Mouse (Mus musculus) left cerebral cortex, postnatal 36 days (tissue): ENCODE results near the gene Arhgap17. TPM values are rescaled to one million over a fixed set of nuclear protein-coding genes. Genes with fewer than 3 reads are reported as not detected.

ENCODE experiments used
- DNase-seq, 2 experiments: peaks; one replicate each; pipeline ENCODE4 v3.0.0; 2021 to 2022; ENCODE audit warnings: low spot score in 2 of 2, mixed read lengths in 1 of 2
- intact Hi-C: fragments of 180-260 bp; cut with DNase I; formaldehyde crosslinking; loops from one replicate; pipeline ENCODE4 v1.15.1; 2025
- total RNA-seq, 2 experiments: library from RNA; stranded (reverse); gene quantifications; 2 replicates each; pipeline ENCODE4 v1.2.3; 2021

Gene Arhgap17
- total RNA-seq: 10 to 100 TPM; 11.6 to 18.0 TPM

- DNase-seq: peak; percentile 93 to 94
- intact Hi-C loops: loop anchor here (5.0 kb wide), 1 partner anchor 43 kb away; no protein-coding TSS in a partner anchor
Observed at GRCm38 (mm10) chr7:123369759-123370481, at the start of gene Arhgap17, which contains the start of gene Lcmt1. Gene Arhgap17 (minus strand): TSS chr7:123369915. Gene Lcmt1 (plus strand): TSS chr7:123369784.

DNA sequence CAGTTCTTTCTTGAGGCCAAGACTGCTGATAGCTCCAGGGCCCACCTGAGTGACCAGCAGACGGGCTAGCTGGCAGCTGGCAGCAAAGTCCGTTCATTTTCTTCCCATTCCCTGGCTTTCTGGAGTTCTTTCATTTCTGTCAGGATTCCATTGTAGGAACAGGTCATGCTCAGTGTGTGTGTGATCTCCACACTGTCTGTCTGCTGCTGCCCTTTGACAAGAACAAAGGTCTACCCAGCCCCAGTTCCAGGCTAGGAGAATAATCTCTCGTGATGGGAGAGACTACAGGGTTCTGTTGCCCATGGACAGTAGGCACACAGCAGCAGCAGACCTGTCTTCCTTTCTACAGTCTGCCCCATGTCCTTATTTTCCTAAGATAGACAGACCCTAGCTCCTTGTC is 47.9 kb upstream of the Arhgap17 start:
- intact Hi-C loops: no loop called here
- no peak for DNase-seq

GRCm38 (mm10) chr7:123416803-123417202 is 47.1 kb upstream of the Arhgap17 start:
- DNase-seq: no peak
- intact Hi-C loops: no loop called here

GRCm38 (mm10) chr7:123412143-123412542 is 42.4 kb upstream of the Arhgap17 start:
- intact Hi-C loops: no loop called here
- no peak for DNase-seq

DNA sequence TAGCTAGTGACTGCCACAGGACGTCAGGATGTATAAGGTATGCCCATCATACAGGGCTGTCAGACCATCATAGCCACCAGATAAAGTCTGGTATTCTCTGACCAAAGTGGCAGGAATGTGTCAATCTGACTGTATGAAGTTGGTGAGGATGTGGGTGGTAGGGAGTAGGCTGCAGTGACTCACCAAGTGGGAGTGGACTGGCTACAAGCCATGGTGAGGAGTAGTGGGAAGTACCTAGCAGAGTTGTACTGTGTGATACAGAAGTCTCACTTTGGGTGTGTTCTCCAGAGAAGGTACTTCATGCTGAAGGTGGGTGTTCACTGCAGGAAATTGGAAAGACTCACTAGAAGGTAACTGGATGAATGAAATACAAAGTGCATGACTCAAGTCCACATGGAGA is 41.4 kb upstream of the Arhgap17 start:
- peak; percentile 61 to 63 for DNase-seq
- intact Hi-C loops: no loop called here

GRCm38 (mm10) chr7:123410502-123410901 is 40.8 kb upstream of the Arhgap17 start:
- intact Hi-C loops: no loop called here
- DNase-seq: no peak

GRCm38 (mm10) chr7:123406988-123407387 is 37.3 kb upstream of the Arhgap17 start:
- DNase-seq: no peak
- intact Hi-C loops: no loop called here

GRCm38 (mm10) chr7:123405619-123406018 is 35.9 kb upstream of the Arhgap17 start:
- no peak for DNase-seq
- intact Hi-C loops: no loop called here

DNA sequence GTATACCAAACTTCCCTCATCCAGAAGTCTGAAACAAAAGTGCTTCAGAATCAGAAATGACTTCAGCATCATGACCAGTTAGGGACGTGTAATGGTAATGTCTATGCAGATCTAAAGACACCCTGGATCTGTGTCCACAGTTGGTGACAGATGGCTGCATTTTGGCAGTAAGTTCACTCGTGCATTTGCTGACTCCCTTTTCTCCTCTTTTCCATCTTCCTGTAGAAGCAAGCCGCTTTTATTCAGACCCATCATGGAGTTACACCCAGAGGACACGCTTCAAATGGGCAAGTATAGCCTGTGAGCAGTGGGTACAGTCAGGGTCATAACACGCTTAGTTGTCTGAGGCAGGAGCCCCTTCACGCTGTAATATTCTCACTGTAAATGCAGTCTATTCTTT is 34.5 kb upstream of the Arhgap17 start:
- intact Hi-C loops: no loop called here
- DNase-seq: no peak

- no peak for DNase-seq
- intact Hi-C loops: no loop called here
Observed at GRCm38 (mm10) chr7:123401121-123401520, 31.4 kb upstream of the Arhgap17 start.

DNA sequence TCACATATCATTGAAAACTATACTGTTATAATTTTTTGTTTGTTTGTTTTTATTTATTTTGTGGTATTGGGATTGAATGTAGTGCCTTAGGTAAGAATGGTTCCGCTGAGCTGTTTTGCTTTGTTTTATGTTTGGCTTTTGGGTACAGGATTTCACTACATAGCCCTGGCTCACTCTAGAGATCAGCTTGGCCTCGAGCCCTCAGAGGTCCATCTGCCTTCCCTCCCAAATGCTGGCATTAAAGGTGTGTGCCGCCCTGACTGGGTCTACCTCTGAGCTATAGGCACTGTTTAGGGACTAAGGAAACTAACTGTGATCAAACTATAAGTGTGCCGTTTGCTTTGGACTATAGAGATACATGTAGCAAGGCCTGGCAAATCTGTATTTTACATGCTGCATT is 29.6 kb upstream of the Arhgap17 start:
- intact Hi-C loops: loop anchor here (2.0 to 5.0 kb wide), 2 partner anchors 66 to 192 kb away; no protein-coding TSS in a partner anchor
- DNase-seq: no peak

DNA sequence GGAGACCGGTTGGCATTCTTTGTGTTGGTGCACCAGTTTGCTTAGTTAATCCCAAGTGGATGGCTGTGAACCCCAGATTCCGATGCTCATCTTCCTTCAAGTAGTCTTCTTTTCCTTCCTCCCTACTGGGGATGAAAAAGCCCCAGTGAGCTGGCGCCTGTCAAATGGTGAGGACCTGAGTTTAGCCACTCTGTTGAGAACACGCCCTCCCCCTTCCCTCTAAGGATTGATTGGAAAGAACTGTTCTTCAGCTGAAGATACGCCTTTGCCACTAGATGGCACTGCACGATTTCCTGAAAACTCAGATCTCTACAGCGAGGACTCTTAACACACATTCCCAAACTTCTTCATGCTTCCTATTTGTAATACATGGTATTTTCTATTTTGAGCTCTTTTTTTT is 29.1 kb upstream of the Arhgap17 start:
- DNase-seq: peak in 1 of 2 experiments; percentile 27
- intact Hi-C loops: loop anchor here (2.0 to 5.0 kb wide), 2 partner anchors 66 to 192 kb away; no protein-coding TSS in a partner anchor

DNA sequence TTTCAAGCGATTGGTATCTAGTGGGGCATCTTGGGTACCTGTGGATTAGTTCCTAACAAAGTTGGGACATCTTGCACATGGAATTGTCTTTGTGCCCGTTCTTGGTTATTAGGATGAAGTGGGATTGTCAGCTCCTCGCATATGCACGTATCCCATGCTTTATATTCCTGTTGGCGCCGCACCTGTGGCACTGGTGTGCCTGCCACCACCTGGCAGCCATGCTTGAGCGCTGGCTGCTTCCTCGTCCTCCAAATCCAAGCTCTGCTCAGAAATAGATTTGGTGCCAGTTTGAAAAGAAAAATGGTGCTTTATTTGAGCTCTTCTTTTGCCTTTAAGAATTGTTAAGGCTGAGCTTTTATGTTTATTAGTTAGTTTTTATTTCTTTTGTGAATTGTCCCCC is 28.2 kb upstream of the Arhgap17 start:
- no peak for DNase-seq
- intact Hi-C loops: loop anchor here (2.0 to 5.0 kb wide), 2 partner anchors 67 to 191 kb away; no protein-coding TSS in a partner anchor

DNA sequence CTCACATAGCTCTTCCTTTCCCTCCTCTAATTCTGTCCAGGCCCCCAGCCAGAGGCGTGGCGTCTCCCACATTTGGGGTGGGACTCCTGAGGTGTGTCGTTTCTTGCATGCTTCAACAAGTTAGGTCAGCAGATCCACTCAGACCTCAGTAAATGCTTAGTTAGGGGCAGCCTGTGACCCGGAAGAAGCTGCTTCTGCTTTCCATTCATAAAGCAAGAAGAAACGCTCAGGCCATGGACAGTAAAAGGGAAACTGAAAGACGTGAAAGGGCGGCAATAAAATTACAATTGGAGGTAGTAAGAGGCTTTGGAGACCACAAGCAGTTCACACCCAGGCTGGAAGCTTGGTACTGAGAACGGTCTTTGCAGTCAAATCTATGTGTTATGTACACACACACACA is 27.7 kb upstream of the Arhgap17 start:
- intact Hi-C loops: loop anchor here (5.0 kb wide), 1 partner anchor 190 kb away; no protein-coding TSS in a partner anchor

DNA sequence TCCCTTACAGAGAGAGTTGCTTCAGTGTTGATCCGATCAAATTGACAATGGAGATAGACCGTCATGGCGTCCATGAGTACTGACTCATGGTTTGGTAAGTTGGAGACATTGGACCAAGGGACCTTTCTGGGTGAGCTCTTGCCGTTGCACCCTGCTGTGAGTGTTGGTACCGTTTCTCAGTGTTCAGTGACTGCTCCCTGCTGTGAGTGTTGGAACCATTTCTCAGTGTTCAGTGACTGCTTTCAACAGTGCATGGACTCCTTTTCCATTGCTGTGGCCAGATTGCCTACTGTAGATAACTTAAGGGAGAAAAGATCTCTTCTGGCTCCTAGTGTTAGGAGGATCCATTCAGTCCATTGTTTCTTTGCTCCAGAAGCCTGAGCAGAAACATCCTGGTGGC is 27.2 kb upstream of the Arhgap17 start:
- intact Hi-C loops: loop anchor here (5.0 kb wide), 1 partner anchor 190 kb away; no protein-coding TSS in a partner anchor
- DNase-seq: no peak

More for the DNA sequence above, 27.7 kb upstream of the Arhgap17 start:
- no peak for DNase-seq

GRCm38 (mm10) chr7:123394271-123394670 is 24.6 kb upstream of the Arhgap17 start:
- no peak for DNase-seq
- intact Hi-C loops: no loop called here

DNA sequence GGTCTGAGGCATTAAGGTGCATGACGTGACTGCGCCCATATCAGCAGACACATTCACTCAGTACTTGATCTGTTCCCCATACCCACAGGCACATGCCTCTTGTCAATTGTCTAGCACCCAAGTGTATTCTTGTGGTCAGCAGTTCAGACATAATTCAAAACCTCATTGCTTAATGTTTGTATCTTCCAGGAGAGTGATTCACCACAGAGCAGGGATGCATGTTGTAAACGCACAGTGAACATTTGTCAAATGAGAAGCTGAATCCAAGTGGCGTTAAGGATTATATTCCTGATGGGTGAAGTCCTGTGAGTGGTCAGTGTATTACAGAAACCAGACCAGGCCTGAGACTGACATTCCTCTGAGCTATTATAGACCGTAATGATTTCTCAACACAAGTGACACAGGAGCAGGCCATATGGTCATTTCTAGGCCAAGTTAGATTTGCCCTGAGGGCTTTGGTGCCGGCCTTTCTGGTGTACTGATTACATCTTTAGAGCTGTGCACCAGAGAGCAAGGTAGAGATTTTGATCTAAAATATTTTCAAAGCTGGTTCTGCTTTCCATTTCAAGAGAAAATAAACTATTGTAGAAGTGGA is 20.1 kb upstream of the Arhgap17 start:
- intact Hi-C loops: no loop called here
- no peak for DNase-seq

- DNase-seq: no peak
Observed at GRCm38 (mm10) chr7:123385693-123386407, 16.1 kb upstream of the Arhgap17 start.

DNA sequence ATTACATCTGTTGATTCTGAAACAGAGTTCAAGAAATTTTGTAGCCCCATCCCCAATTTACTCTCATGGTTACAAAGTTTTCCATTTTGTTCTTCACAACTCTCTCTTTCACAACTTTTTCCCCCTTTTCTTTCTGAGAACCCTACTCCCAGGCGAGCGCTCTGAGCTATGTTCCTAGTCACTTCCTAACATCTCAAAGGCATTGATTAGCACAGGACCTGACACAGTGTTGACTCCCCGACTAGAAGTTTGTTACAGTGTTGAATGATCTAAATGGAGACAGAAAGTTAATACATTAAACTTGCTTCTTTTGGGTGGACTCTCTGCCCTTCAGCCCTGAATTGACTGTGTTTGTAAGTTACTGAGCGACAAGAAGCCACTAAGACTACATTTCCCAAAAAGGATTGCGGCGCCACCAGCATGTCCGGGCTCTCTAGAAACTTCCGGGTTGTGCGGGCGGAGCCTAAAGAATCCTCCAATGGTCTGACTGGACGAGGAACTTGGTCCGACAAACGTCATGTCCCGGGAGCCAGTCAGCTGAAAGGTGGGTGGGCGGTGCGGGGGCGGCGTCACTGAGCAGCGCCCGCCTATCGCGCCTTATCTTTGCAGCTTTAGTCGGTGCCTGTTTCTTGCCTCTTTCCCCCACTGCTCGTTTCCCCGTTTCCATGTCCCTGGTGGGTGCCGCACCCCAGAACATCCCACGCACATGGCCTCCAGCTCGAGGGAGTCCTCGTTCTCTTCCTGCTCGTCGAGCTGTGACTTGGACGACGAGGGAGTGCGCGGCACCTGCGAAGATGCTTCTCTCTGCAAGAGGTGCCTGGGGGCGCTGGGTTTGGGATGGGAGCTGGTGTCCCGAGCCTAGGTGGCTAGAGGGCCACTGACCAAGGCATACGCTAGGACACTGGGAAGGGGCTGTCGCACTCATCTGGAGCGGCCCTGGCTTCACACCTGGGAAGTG is 8.0 kb upstream of the Arhgap17 start:
- intact Hi-C loops: no loop called here
- DNase-seq: peak; percentile 92 to 94

More at GRCm38 (mm10) chr7:123385693-123386407, 16.1 kb upstream of the Arhgap17 start:
- intact Hi-C loops: no loop called here
